Mouse (Mus musculus): Measurements from ENCODE around the gene Suds3.

Gene Suds3

GRCm38 (mm10) chr5:117135869-117136268 is 20.0 kb upstream of the Suds3 start:
- DNase-seq (ENCODE audit: low spot score): no peak

GRCm38 (mm10) chr5:117134889-117135456 is 19.1 kb upstream of the Suds3 start:
- no peak for DNase-seq (ENCODE audit: low spot score)

- no peak for DNase-seq (ENCODE audit: low spot score)
Observed at GRCm38 (mm10) chr5:117134066-117134888, 18.4 kb upstream of the Suds3 start.

DNA sequence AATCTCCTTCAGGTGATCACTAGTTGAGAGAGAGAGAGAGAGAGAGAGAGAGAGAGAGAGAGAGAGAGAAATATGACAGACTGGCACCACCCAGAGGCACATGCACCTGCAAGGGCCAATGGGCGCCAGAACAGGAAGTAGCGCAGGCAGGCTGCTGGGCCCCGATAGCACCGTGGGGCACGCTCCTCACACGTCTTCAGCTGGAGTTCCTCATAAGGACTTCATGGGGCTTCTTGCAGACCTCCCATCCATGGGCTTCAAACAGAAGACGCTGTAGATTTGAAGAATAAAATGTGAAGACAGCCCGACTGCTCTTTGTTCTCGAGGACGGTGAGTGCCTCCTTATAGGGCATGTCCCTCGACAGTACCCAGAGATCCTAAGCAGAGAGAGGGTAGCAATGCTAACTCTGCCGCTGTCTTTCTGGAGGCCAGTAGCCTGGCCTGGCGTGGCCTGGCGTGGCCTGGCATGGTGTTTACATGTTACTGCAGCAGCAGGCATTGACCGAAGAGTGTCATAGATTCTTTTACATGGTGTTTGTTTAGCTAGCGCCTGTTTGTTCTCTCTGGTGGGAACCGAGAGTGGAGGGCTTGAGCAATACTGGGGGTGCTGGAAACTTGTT is 17.6 kb upstream of the Suds3 start:
- DNase-seq (ENCODE audit: low spot score): no peak

- no peak for DNase-seq (ENCODE audit: low spot score)
Observed at GRCm38 (mm10) chr5:117130726-117131125, 14.8 kb upstream of the Suds3 start.

DNA sequence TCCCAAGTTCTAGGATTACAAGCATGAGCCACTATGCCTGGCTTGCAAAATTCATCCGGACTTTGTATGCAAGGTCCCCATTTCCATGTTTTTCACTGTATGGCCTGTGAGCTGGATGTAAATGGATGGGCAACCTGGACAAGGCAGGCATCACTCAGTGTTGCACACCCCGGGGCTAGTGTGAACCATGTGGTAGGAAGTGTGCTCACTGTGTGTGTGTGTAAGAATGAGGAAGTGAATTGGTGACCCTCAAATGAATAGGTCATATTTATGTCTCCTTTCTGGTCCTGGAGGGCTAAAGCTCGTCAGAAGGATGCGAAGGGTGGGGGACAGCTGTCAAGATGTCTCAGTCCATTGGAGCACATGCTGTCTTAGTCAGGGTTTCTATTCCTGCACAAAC is 11.1 kb upstream of the Suds3 start:
- DNase-seq (ENCODE audit: low spot score): no peak

DNA sequence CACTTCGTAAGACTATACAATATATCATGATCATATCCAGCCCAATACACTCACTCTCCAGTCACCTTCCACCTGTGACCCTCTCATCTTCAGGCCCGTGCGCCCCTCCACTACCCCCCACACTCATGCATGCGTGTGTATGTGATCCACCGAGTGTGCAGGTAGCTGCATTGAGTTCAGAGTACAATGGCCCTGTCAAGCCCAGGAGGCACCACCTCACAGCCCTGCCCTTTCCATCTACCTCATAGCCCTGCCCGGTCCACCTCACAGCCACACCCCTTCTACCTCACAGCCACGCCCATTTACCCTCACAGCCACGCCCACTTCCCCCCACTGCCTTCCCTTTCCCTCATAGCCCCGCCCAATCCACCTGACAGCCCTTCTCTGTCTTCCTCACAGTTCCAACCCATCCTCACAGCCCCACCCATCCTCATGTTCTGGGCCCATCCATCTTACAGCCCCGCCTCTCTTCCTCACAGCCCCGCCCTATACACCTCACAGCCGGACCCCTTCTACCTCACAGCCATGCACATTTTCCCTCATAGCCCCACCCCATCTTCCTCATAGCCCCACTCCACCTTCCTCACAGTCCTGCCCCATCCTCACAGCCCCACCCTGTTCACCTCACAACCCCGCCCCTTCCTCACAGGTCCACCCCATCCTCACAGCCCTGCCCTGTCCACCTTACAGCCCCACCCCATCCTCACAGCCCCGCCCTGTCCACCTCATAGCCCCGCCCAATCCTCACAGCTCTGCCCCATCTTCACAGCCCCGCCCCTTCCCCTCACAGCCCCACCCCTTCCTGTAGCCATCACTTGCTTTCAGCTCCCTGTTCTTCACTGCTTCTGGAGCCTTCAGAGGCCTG is 9.8 kb upstream of the Suds3 start:
- DNase-seq (ENCODE audit: low spot score): no peak

- no peak for DNase-seq (ENCODE audit: low spot score)
Observed at GRCm38 (mm10) chr5:117123840-117124239, 7.9 kb upstream of the Suds3 start.

GRCm38 (mm10) chr5:117123102-117123501 is 7.2 kb upstream of the Suds3 start:
- no peak for DNase-seq (ENCODE audit: low spot score)

DNA sequence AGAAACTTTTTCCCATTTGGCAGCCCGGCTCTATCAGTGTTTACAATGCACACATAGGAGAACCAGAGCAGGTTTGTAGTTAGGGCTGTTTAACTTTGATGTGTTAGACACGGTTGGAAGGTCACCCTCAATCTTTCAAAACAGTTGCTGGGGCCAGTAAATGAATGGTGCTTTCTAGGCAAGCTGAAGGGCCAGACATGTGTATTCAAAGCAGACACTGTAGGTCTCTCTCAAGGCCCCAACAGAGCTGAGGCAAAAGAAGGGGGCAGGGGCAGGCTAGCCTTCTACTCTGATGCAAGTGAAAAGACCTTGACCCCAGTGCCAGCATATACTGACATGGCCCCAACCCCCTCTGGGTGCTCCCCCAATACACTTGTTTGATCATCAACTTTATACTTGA is 5.7 kb upstream of the Suds3 start:
- DNase-seq (ENCODE audit: low spot score): no peak

DNA sequence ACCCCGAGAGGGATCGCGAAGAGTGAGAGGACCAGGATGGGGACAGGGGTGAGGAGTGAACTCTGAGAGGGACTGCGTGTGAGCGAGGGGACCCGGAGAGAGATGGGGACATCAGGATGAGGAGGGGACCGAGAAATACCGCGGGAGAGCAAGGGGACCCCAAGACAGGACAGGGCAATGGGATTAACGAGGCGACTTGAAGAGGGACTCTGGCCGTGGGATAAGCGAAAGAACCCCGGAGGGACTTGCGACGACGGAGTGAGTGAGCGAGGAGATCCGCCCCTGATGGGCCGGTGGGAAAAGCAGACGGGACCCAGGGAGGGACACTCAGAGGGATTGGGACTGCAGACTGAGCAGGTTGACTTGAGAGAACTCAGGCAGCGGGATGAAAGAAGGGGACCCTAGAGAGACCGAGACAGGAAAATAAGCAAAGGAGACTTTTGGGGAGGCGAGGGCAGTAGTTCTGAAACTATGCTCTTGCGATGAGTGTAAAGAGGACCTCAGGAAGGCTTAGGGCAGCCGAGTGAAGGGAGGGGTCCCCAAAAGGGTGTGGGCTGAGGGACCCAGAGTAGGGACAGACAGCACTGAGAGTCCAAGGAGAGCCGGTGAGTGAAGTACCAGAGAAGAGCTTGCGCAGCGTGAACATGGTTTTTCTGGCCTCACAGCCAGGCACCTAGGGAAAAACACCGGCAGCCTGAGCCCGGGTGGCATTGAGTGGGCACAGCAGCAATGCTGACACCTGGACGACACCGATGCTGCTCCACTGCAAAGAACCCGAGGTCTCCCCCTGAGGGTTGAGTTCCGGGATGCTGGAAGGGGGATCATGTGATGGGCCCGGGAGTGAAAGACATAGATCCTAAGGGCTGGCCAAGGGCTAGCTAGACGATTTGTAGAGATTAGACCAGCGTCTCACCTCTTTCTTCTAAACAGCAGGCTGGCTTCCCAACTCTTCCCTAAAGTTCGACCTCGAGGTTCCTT is 4.9 kb upstream of the Suds3 start:
- DNase-seq (ENCODE audit: low spot score): no peak

- peak; percentile 99 for DNase-seq (ENCODE audit: low spot score)
Observed at GRCm38 (mm10) chr5:117119777-117120488, 4.0 kb upstream of the Suds3 start, which contains the start of gene Taok3. Gene Taok3, plus strand, starts transcription at chr5:117120129.

DNA sequence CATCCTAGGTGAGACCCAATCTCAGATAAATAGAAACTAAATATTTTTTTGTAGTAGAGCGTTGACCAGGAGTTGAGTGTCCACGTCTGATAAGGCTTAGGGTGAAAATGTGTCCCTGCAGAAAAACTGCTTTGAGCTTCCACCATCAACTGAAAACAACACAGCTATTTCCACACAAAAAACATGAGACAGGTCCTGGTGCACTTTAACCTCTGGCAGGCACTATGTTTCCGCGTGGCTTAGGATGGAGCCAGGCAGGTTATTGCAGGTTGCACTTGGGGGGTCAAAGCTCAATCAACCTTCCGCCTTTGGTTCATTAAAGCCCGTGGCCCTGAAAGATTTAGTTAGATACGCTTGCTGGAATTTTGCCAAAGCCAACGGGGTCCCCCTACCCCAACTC is 2.9 kb upstream of the Suds3 start:
- DNase-seq (ENCODE audit: low spot score): no peak

DNA sequence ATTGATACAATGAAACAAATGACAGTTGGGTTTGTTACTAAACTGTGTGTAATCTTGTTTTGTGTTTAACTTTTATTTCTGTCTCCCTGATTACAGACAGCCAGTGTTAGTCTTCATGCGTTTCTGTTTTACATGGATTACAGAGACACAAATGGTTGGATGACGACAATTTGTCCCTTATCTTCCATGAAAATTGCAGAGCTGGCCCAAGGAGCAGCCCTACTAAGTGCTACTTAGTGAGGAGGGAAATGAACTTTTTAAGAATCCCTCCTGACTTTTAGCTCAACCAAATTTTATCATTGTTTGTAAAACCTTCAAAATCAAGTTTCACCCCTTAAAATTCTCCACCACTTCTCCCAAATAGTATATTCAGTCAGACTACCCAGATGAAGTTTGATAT is 2.3 kb upstream of the Suds3 start:
- no peak for DNase-seq (ENCODE audit: low spot score)

DNA sequence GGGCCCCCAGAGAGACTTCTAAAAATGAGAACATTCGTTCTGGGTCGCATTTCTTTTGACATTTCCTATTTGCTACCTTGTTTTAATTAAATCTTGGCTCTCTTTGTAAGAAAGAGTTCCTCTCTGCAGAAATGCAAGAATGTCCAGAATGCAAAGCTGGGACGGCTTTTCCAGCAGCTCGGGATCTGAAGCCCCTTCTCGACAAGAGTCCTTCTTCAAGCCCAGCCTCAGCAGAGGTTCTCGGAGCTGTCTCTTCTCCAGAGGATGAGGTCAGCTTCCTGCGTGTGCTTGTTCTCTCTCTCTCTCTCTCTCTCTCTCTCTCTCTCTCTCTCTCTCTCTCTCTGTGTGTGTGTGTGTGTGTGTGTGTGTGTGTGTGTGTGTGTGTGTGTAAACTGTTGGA is 1.8 kb upstream of the Suds3 start:
- DNase-seq (ENCODE audit: low spot score): no peak

DNA sequence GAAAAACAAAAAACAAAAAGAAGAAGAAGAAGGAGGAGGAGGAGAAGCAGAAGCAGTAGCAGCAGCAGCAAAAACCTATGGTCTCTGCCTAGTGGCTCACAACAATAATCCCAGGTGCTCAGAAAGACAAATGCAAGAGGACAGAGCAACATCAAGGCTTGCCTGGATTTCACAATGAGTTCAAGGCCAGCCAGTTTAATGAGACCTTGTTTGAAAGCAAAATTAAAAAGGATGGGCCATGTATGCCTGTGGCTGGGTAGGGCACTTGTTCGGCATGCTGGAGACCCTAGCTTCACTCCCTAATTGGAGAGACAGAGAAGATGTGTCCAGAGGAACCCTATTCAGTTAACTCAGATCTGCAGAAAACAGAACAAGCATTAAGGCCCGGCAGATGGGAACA is 1.3 kb upstream of the Suds3 start:
- no peak for DNase-seq (ENCODE audit: low spot score)

GRCm38 (mm10) chr5:117116660-117117059 is 747 bp upstream of the Suds3 start:
- no peak for DNase-seq (ENCODE audit: low spot score)

GRCm38 (mm10) chr5:117115193-117115767 is 633 bp downstream of the Suds3 start:
- DNase-seq (ENCODE audit: low spot score): no peak

DNA sequence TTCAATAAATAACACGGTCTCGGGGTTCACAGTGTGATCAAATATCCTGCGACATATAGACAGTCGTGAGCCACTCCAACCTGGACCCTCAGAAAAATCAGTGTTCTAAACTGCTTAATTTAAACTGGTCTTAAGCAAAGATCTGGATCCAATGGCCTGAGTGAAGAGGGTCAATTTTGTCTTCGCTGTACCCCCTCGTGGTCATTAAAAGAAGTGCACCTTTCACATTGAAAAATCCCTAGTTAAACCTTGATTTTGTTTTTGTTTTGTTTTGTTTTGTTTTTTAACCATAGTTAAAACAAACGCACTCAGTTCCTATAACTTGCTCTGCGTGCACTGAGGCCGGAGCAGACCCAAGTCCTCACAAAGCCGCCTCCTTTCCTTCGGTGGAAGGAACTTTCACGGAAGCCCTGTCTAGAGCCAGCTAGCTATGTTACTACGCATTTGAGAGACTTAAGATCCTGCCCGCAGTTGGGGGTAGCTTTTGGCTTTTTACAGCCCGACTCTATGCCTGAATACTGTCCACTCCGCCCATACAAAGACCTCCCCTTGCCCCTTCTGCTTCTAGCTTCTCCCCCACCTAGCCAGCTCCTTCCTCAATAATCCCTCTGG is 1.2 kb downstream of the Suds3 start:
- no peak for DNase-seq (ENCODE audit: low spot score)

DNA sequence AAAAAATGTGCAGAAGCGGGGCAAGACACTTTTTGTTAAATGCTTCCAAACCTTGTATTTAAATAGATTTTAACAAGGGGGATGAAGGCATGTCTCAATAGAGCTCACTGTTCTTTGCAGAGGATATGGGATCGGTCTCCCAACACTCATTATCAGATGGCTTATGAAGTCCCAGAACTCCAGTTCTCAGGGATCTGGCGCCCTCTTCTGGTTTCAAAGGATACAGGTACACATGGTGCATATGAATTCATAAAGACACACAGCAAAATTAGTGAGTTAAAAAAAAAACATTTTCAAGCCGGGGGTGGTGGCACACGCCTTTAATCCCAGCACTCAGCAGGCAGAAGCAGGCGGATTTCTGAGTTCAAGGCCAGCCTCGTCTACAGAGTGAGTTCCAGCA is 2.6 kb downstream of the Suds3 start:
- DNase-seq (ENCODE audit: low spot score): no peak

All from urinary bladder, postnatal 10 days (tissue).